Mouse (Mus musculus) liver, postnatal 0 days (tissue): Measurements from ENCODE around the gene Rapgef2.

Source experiments
- CTCF ChIP-seq: sonication (generic); IDR thresholded peaks from 2 replicates; pipeline ENCODE4 v1.5.1; 2016; ENCODE audit warnings: antibody characterized with exemption, low read depth
- EP300 ChIP-seq: IDR thresholded peaks from 2 replicates; pipeline ENCODE4 v1.6.1; 2016; ENCODE audit warnings: antibody characterized with exemption, low read depth, mild to moderate bottlenecking

GRCm38 (mm10) chr3:79196708-79197437, 89.4 kb downstream of the Rapgef2 start:
- TF ChIP-seq CTCF (peak; percentile 87), EP300 (no peak)
